In genomic region chr10:41489294-41489693, GRCm38 (mm10) we compare ENCODE assay signal across 8 mouse cellular contexts. TPM values are rescaled to one million over a fixed set of nuclear protein-coding genes. Genes with fewer than 3 reads are reported as not detected.
DNase-seq lines count a peak whose midpoint lies in the region; ATAC-seq and TF ChIP-seq lines count a peak whose summit lies in the region.

No protein-coding gene starts in this region.

- 29% methylated on average over 8 of the region's 8 CpGs for WGBS in embryonic facial prominence, embryonic 12.5 days
- 23% methylated on average over 8 of the region's 8 CpGs for WGBS in intestine, embryonic 14.5 days
- 50% methylated on average over 8 of the region's 8 CpGs for WGBS in liver, postnatal 0 days (ENCODE audit: insufficient replicate concordance)

- peak overlapping the region; percentile 80 for H3K4me3 ChIP-seq in ES-Bruce4 (ENCODE audit: low read depth, low read length)
- peak overlapping the region; percentile 65 for H3K4me3 ChIP-seq in embryonic facial prominence, embryonic 12.5 days
- H3K4me3 ChIP-seq in intestine, embryonic 14.5 days (ENCODE audit: low read depth, low read length): peak overlapping the region; percentile 68
- H3K4me3 ChIP-seq in liver, postnatal 0 days (ENCODE audit: low read depth, low read length): peak overlapping the region; percentile 52

- no peak for TF ChIP-seq EP300 in ES-Bruce4 (IDR thresholded peaks at IDR 0.05; ENCODE audit: insufficient read depth, low read depth, low read length)
- TF ChIP-seq EP300 in liver, postnatal 0 days (IDR thresholded peaks at IDR 0.05; ENCODE audit: low read depth): no peak

- no peak for DNase-seq in intestine, embryonic 14.5 days (ENCODE audit: low spot score)
- DNase-seq in liver, postnatal 0 days: no peak
- no peak for DNase-seq in cerebellum, postnatal 25 days
- DNase-seq in spleen, adult 18-20 months: no peak
- no peak for DNase-seq in layer of hippocampus, adult 9-11 months
- DNase-seq in spleen, postnatal 36 days (ENCODE audit: low spot score in 2 of 2): no peak

- ATAC-seq in embryonic facial prominence, embryonic 12.5 days (ENCODE audit: insufficient number of reproducible peaks, insufficient read depth, low FRiP score, low TSS enrichment): no peak
- no peak for ATAC-seq in intestine, embryonic 14.5 days (replicated peaks; ENCODE audit: low FRiP score, low TSS enrichment, low read depth)
- ATAC-seq in liver, postnatal 0 days: peak; percentile 47

- peak overlapping the region; percentile 80 for H3K9ac ChIP-seq in ES-Bruce4 (ENCODE audit: low read depth, poor library complexity, severe bottlenecking)
- peak overlapping the region; percentile 79 for H3K9ac ChIP-seq in embryonic facial prominence, embryonic 12.5 days
- H3K9ac ChIP-seq in intestine, embryonic 14.5 days (ENCODE audit: low read length): peak overlapping the region; percentile 75
- H3K9ac ChIP-seq in liver, postnatal 0 days (replicated peaks): peak overlapping the region; percentile 66

- H3K27ac ChIP-seq in ES-Bruce4 (ENCODE audit: insufficient read depth, low read length): no peak overlapping the region
- H3K27ac ChIP-seq in embryonic facial prominence, embryonic 12.5 days: no peak overlapping the region
- H3K27ac ChIP-seq in intestine, embryonic 14.5 days (ENCODE audit: low read depth): no peak overlapping the region
- peak overlapping the region; percentile 67; the same call in 1 of the 2 replicates for H3K27ac ChIP-seq in liver, postnatal 0 days (ENCODE audit: low read depth)

- no peaks in the 10 kb centered on the region for H3K27me3 ChIP-seq in ES-Bruce4 (ENCODE audit: control insufficient read depth, insufficient read depth, low read length, poor library complexity, severe bottlenecking)
- no peaks in the 10 kb centered on the region for H3K27me3 ChIP-seq in embryonic facial prominence, embryonic 12.5 days
- H3K27me3 ChIP-seq in intestine, embryonic 14.5 days (replicated peaks; ENCODE audit: control insufficient read depth, insufficient read depth, low read length): no peaks in the 10 kb centered on the region
- no peaks in the 10 kb centered on the region for H3K27me3 ChIP-seq in liver, postnatal 0 days (ENCODE audit: insufficient read depth, low read length)

- H3K9me3 ChIP-seq in ES-Bruce4 (replicated peaks; ENCODE audit: control insufficient read depth, insufficient read depth, low read length, poor library complexity, severe bottlenecking): no peaks in the 10 kb centered on the region
- no peaks in the 10 kb centered on the region for H3K9me3 ChIP-seq in embryonic facial prominence, embryonic 12.5 days
- H3K9me3 ChIP-seq in intestine, embryonic 14.5 days (ENCODE audit: control insufficient read depth, low read length): no peaks in the 10 kb centered on the region
- H3K9me3 ChIP-seq in liver, postnatal 0 days (ENCODE audit: low read length): no peaks in the 10 kb centered on the region

- no peak for TF ChIP-seq POLR2A in ES-Bruce4 (IDR thresholded peaks at IDR 0.05; ENCODE audit: insufficient read depth, low read length)

- H3K4me2 ChIP-seq in embryonic facial prominence, embryonic 12.5 days (replicated peaks): peak overlapping the region; percentile 99
- peak overlapping the region; percentile 100 for H3K4me2 ChIP-seq in intestine, embryonic 14.5 days (ENCODE audit: low read length)
- H3K4me2 ChIP-seq in liver, postnatal 0 days (ENCODE audit: low read depth, low read length): peak overlapping the region; percentile 93

- no peaks in the 10 kb centered on the region for H3K4me1 ChIP-seq in ES-Bruce4 (ENCODE audit: control insufficient read depth, insufficient read depth, low read length)
- H3K4me1 ChIP-seq in embryonic facial prominence, embryonic 12.5 days: peaks cover 17% of the 10 kb centered on the region
- H3K4me1 ChIP-seq in intestine, embryonic 14.5 days (replicated peaks; ENCODE audit: control insufficient read depth, insufficient read depth, low read length): peaks cover 11% of the 10 kb centered on the region; the same call in 1 of the 2 replicates
- peaks cover 18% of the 10 kb centered on the region for H3K4me1 ChIP-seq in liver, postnatal 0 days (ENCODE audit: insufficient read depth)

- no peak for TF ChIP-seq CTCF in ES-Bruce4 (IDR thresholded peaks at IDR 0.05; ENCODE audit: low read depth, low read length)
- 0 out of 2 replicates have a peak, but pooled peaks have one; percentile 9 for TF ChIP-seq CTCF in liver, postnatal 0 days (IDR thresholded peaks at IDR 0.05; ENCODE audit: low read depth)

- no peaks in the 10 kb centered on the region for H3K36me3 ChIP-seq in ES-Bruce4 (ENCODE audit: control insufficient read depth, insufficient read depth, low read length, poor library complexity, severe bottlenecking)
- peaks cover 40% of the 10 kb centered on the region for H3K36me3 ChIP-seq in embryonic facial prominence, embryonic 12.5 days
- H3K36me3 ChIP-seq in intestine, embryonic 14.5 days (ENCODE audit: control insufficient read depth, insufficient read depth, low read length): peaks cover 35% of the 10 kb centered on the region
- H3K36me3 ChIP-seq in liver, postnatal 0 days (replicated peaks; ENCODE audit: insufficient read depth, low read length): peaks cover 19% of the 10 kb centered on the region

RNA-seq across cellular contexts. Expression of gene Smpd2, which starts 0.9 kb away (rescaled TPM):
- 8.5 and 10.4 TPM in 2 replicates for polyA plus RNA-seq in ES-Bruce4 (2011; ENCODE audit: insufficient read depth, insufficient read length, low read depth, missing spikeins)
- polyA plus RNA-seq in embryonic facial prominence, embryonic 12.5 days (2016; fragmentation: Nextera tagmentation; extraction: Ambion mirVana): 57.9 and 59.8 TPM in 2 replicates
- polyA plus RNA-seq in intestine, embryonic 14.5 days (2014; fragmentation: Nextera tagmentation; extraction: Ambion mirVana): 55.5 and 60.8 TPM in 2 replicates
- polyA plus RNA-seq in liver, postnatal 0 days (2015; fragmentation: Nextera tagmentation; extraction: Ambion mirVana): 17.9 and 19.7 TPM in 2 replicates

RNA-seq across cellular contexts. Expression of gene Ppil6, which starts 0.9 kb away (rescaled TPM):
- 3.8 and 4.6 TPM in 2 replicates for polyA plus RNA-seq in ES-Bruce4 (2011; ENCODE audit: insufficient read depth, insufficient read length, low read depth, missing spikeins)
- polyA plus RNA-seq in embryonic facial prominence, embryonic 12.5 days (2016; fragmentation: Nextera tagmentation; extraction: Ambion mirVana): 0.55 and 1.2 TPM in 2 replicates
- polyA plus RNA-seq in intestine, embryonic 14.5 days (2014; fragmentation: Nextera tagmentation; extraction: Ambion mirVana): 0.76 and 1.5 TPM in 2 replicates
- polyA plus RNA-seq in liver, postnatal 0 days (2015; fragmentation: Nextera tagmentation; extraction: Ambion mirVana): 0.22 and 0.25 TPM in 2 replicates

RNA-seq across cellular contexts. Expression of gene Mical1, which starts 13.2 kb away (rescaled TPM):
- 11.7 and 11.9 TPM in 2 replicates for polyA plus RNA-seq in ES-Bruce4 (2011; ENCODE audit: insufficient read depth, insufficient read length, low read depth, missing spikeins)
- polyA plus RNA-seq in embryonic facial prominence, embryonic 12.5 days (2016; fragmentation: Nextera tagmentation; extraction: Ambion mirVana): 50.8 and 55.6 TPM in 2 replicates
- 29.5 and 30.1 TPM in 2 replicates for polyA plus RNA-seq in intestine, embryonic 14.5 days (2014; fragmentation: Nextera tagmentation; extraction: Ambion mirVana)
- polyA plus RNA-seq in liver, postnatal 0 days (2015; fragmentation: Nextera tagmentation; extraction: Ambion mirVana): 4.3 TPM in 2 replicates

RNA-seq across cellular contexts. Expression of gene Cd164, which starts 29.9 kb away (rescaled TPM):
- polyA plus RNA-seq in ES-Bruce4 (2011; ENCODE audit: insufficient read depth, insufficient read length, low read depth, missing spikeins): 298 and 315 TPM in 2 replicates
- 164 and 178 TPM in 2 replicates for polyA plus RNA-seq in embryonic facial prominence, embryonic 12.5 days (2016; fragmentation: Nextera tagmentation; extraction: Ambion mirVana)
- 180 and 184 TPM in 2 replicates for polyA plus RNA-seq in intestine, embryonic 14.5 days (2014; fragmentation: Nextera tagmentation; extraction: Ambion mirVana)
- polyA plus RNA-seq in liver, postnatal 0 days (2015; fragmentation: Nextera tagmentation; extraction: Ambion mirVana): 77.8 and 93.3 TPM in 2 replicates

RNA-seq across cellular contexts. Expression of gene Zbtb24, which starts 39.1 kb away (rescaled TPM):
- polyA plus RNA-seq in ES-Bruce4 (2011; ENCODE audit: insufficient read depth, insufficient read length, low read depth, missing spikeins): 13.5 and 13.7 TPM in 2 replicates
- polyA plus RNA-seq in embryonic facial prominence, embryonic 12.5 days (2016; fragmentation: Nextera tagmentation; extraction: Ambion mirVana): 21.6 and 23.9 TPM in 2 replicates
- 15.0 and 16.7 TPM in 2 replicates for polyA plus RNA-seq in intestine, embryonic 14.5 days (2014; fragmentation: Nextera tagmentation; extraction: Ambion mirVana)
- polyA plus RNA-seq in liver, postnatal 0 days (2015; fragmentation: Nextera tagmentation; extraction: Ambion mirVana): 3.9 and 4.7 TPM in 2 replicates
